Mouse (Mus musculus) ES-E14 (cell line): Measurements from ENCODE around the gene Cyth2. TPM values are rescaled to one million over a fixed set of nuclear protein-coding genes. Genes with fewer than 3 reads are reported as not detected.

Source experiments
- DNase-seq: peaks from one replicate; pipeline ENCODE4 v3.0.0-alpha.2; 2013; ENCODE audit warnings: low read depth, low spot score
- H3K27ac ChIP-seq: 2 replicates; pipeline ENCODE4 v1.5.1; 2012; ENCODE audit warnings: low read depth, mild to moderate bottlenecking, low read length, moderate library complexity, mixed read lengths; ENCODE audit not compliant: poor library complexity, insufficient read depth, severe bottlenecking
- H3K36me3 ChIP-seq: 2 replicates; pipeline ENCODE4 v1.6.1; 2012; ENCODE audit warnings: mild to moderate bottlenecking, low read length, moderate library complexity, mixed read lengths; ENCODE audit not compliant: control insufficient read depth, poor library complexity, insufficient read depth, severe bottlenecking
- H3K4me1 ChIP-seq, 2 experiments: fragments of 150-350 bp in 1 of 2; sonication (generic) in 1 of 2; 2 replicates each; pipeline ENCODE4 v1.6.1; 2012; ENCODE audit warnings: low read length in 2 of 2, mild to moderate bottlenecking in 1 of 2, mixed read lengths in 1 of 2; ENCODE audit not compliant: control insufficient read depth in 2 of 2, insufficient read depth in 2 of 2, poor library complexity in 1 of 2
- H3K4me3 ChIP-seq, 2 experiments: fragments of 150-350 bp in 1 of 2; sonication (generic) in 1 of 2; 2 replicates each; pipeline ENCODE4 v1.5.1; 2012; ENCODE audit warnings: low read length in 2 of 2, low read depth in 1 of 2, mild to moderate bottlenecking in 1 of 2, mixed read lengths in 1 of 2; ENCODE audit not compliant: insufficient read depth in 1 of 2, poor library complexity in 1 of 2, severe bottlenecking in 1 of 2
- H3K9ac ChIP-seq: 2 replicates; pipeline ENCODE4 v1.6.1; 2012; ENCODE audit warnings: low read depth, mild to moderate bottlenecking, low read length, mixed read lengths; ENCODE audit not compliant: poor library complexity, insufficient read depth, severe bottlenecking
- H3K9me3 ChIP-seq: fragments of 150-350 bp; sonication (generic); 2 replicates; pipeline ENCODE4 v1.6.1; 2012; ENCODE audit warnings: low read depth, mild to moderate bottlenecking, low read length; ENCODE audit not compliant: control insufficient read depth, insufficient read depth
- CHD2 ChIP-seq: IDR thresholded peaks from 2 replicates; pipeline ENCODE4 v1.6.1; 2014; ENCODE audit warnings: mild to moderate bottlenecking, low read depth, low read length, inconsistent platforms
- HCFC1 ChIP-seq: IDR thresholded peaks from 2 replicates; pipeline ENCODE4 v1.6.1; 2012; ENCODE audit warnings: low read length, inconsistent platforms, borderline replicate concordance; ENCODE audit not compliant: insufficient read depth
- MAFK ChIP-seq: IDR thresholded peaks from 2 replicates; pipeline ENCODE4 v1.6.1; 2014; ENCODE audit warnings: mild to moderate bottlenecking, low read depth, low read length, inconsistent platforms; ENCODE audit not compliant: insufficient read depth
- ZC3H11A ChIP-seq: IDR thresholded peaks from 2 replicates; pipeline ENCODE4 v1.6.1; 2012; ENCODE audit warnings: low read depth, mild to moderate bottlenecking, inconsistent platforms, low read length, borderline replicate concordance
- ZNF384 ChIP-seq: IDR thresholded peaks from 2 replicates; pipeline ENCODE4 v1.6.1; 2012; ENCODE audit warnings: low read depth, low read length, inconsistent platforms
- in situ Hi-C, 2 experiments: fragments of 600-800 bp; cut with MboI; formaldehyde crosslinking; loops; one replicate each; pipeline ENCODE4 v1.15.1; 2025; ENCODE audit warnings: low sequenced_read_pairs in 2 of 2, inconsistent platforms in 1 of 2; ENCODE audit not compliant: unreplicated experiment in 2 of 2
- total RNA-seq: library from RNA; depleted of rRNA; stranded (reverse); fragments of 300-350 nt; gene quantifications from 2 replicates; pipeline ENCODE4 v1.2.3, GENCODE M21; 2012

The Cyth2 gene
- total RNA-seq, 1 experiment, result 113 TPM

DNA sequence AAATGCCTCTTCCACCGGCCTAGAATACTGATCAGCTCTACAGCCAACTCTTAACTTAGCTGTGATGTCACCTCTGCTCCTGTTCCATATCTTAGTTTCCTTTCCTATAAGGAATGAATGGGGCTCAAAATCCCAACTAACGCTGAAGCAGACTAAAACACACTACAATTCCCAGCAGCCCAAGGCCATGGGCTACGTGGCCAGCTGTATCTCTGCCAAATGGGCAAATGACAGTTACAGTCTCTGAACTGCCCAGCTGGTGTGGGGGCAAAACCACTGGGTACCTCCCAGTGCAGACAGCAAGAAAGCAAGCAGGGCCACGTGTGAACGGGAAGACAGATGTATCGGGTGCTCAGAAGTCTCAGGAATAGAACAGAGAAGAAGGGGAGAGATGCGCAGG is 12.2 kb upstream of the Cyth2 start:
- Histone ChIP-seq H3K9ac (no peak overlapping the region), H3K9me3 (no peaks in the 10 kb centered on the region), H3K36me3 (peaks cover 62% of the 10 kb centered on the region), H3K27ac (no peak overlapping the region), H3K4me1 (peaks cover 0 to 4% of the 10 kb centered on the region in 2 experiments; a peak in 1 of 4 replicates), H3K4me3 (no peak overlapping the region)
- in situ Hi-C loops, result no loop called here
- no peak for DNase-seq
- TF ChIP-seq MAFK (no peak), ZNF384 (no peak), HCFC1 (no peak), CHD2 (no peak), ZC3H11A (no peak)

DNA sequence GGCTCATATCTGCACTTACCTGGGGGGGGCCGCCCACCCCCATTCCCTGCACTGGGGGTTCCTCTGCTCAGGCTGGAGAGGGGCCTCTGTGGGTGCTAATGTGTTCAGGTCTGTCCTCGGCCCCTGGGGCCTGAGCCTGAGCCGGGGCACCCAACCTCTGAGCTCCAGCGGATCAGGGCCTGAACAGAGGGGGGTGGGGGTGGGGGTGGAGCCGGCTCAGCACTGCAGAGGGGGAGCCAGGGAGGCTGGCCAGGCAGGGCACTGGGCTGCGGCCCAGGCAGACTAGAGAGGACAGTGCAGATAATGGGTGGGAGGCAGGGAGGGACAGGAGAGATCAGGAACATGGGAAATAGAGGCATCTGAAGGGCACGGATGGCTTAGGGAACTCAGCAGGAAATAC is 10.2 kb upstream of the Cyth2 start, which contains the start of gene Kcnj14:
Gene Kcnj14, minus strand, starts transcription at position 185 of the 400 bp plus-strand sequence.
- DNase-seq, result no peak
- Histone ChIP-seq H3K4me3 (no peak within 1 kb of the TSS), H3K9ac (no peak within 1 kb of the TSS), H3K4me1 (peaks cover 0 to 4% of the 10 kb centered on the region in 2 experiments; a peak in 1 of 4 replicates), H3K36me3 (peaks cover 62% of the 10 kb centered on the region), H3K27ac (no peak within 1 kb of the TSS), H3K9me3 (no peaks in the 10 kb centered on the region)
- TF ChIP-seq ZNF384 (no peak), ZC3H11A (no peak), HCFC1 (no peak), MAFK (no peak), CHD2 (no peak)
- in situ Hi-C loops, result no loop called here

DNA sequence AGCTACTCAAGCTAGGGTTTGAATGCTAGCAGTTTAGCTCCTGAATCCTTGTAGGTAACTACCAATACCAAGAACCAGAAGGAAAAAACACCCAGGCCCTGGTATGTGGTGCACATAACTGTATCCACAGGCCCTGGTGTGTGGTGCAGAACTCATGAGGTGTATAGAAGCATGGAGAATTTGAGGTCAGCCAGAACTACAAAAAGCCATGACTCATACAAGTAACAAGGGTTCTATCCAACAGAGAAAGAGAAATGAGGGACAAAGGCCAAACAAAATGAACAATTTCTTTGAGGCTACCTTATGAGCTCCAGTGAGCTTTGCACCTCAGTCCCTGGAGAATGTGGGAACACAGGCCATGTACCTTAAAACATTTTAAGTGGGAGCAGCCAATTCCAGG is 6.5 kb upstream of the Cyth2 start:
- TF ChIP-seq CHD2 (no peak), ZNF384 (no peak), HCFC1 (no peak), ZC3H11A (no peak), MAFK (no peak)
- no peak overlapping the region for H3K4me3 ChIP-seq
- no peak for DNase-seq
- peaks cover 0 to 4% of the 10 kb centered on the region in 2 experiments; a peak in 1 of 4 replicates for H3K4me1 ChIP-seq
- no peak overlapping the region for H3K27ac ChIP-seq
- H3K9ac ChIP-seq, result no peak overlapping the region
- in situ Hi-C loops, result no loop called here
- H3K9me3 ChIP-seq, result no peaks in the 10 kb centered on the region
- H3K36me3 ChIP-seq, result peaks cover 31% of the 10 kb centered on the region

DNA sequence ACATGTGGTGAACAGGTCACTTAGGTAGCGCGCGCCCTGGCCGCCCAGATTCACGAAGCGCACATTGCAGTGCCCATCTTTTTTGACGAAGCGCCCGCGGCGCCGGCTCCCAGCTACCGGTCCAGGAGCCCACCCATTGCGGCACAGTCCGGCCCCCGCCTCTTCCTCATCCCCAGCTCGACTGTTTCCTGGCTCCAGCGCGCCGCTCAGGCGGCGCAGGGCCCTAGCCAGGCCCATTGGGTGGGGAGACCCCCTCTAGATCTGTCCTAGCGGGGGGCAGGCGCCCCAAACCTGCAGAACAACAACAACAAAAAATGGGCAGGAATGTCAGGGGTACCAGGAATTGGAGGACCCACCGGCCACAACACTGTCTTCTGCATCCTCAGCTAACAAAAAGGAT is 5.5 kb upstream of the Cyth2 start:
- in situ Hi-C loops, result no loop called here
- DNase-seq, result no peak
- H3K27ac ChIP-seq, result no peak overlapping the region
- TF ChIP-seq HCFC1, result no peak
- TF ChIP-seq CHD2, result no peak
- TF ChIP-seq ZNF384, result no peak
- no peak for TF ChIP-seq ZC3H11A
- peaks cover 21% of the 10 kb centered on the region for H3K36me3 ChIP-seq
- peaks cover 0 to 7% of the 10 kb centered on the region in 2 experiments; a peak in 1 of 4 replicates for H3K4me1 ChIP-seq
- peak overlapping the region; percentile 2 for H3K9ac ChIP-seq
- peak overlapping the region; percentile 29 to 42; a peak in 2 of 4 replicates for H3K4me3 ChIP-seq
- no peaks in the 10 kb centered on the region for H3K9me3 ChIP-seq

DNA sequence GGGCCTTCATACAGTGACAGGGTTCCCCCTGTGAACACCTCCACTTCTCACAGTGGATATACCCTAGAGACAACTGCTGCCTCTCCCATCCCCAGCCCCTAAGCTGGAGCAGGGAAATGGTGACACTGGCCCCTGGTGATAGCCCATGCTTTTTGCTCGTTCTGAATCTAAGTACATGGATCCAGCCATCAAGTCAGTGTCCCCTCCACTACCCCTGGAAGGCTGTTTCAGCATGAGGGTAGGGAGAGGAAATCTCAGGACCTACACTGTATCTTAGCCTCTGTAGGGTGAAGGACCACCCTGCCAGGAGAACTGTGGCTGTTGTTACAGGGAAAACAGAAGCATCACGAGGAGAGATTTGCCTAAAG is 1.6 kb upstream of the Cyth2 start:
- H3K4me1 ChIP-seq, result peaks cover 2 to 10% of the 10 kb centered on the region in 2 experiments; a peak in 1 of 4 replicates
- peaks cover 18% of the 10 kb centered on the region for H3K36me3 ChIP-seq
- H3K9me3 ChIP-seq, result no peaks in the 10 kb centered on the region
- DNase-seq, result no peak
- no peak for TF ChIP-seq CHD2
- TF ChIP-seq HCFC1, result no peak
- TF ChIP-seq ZNF384, result no peak
- no peak for TF ChIP-seq MAFK
- TF ChIP-seq ZC3H11A, result no peak
- H3K9ac ChIP-seq, result no peak overlapping the region
- in situ Hi-C loops, result no loop called here
- no peak overlapping the region for H3K27ac ChIP-seq
- H3K4me3 ChIP-seq, result no peak overlapping the region
